Mouse (Mus musculus) testis, adult 2 months (tissue): ENCODE results near the gene Cacna1b.

Experiments used
- CTCF ChIP-seq: fragments of 200-500 bp; IDR thresholded peaks from 2 replicates; pipeline ENCODE4 v1.5.1; 2012; ENCODE audit warnings: low read depth, mild to moderate bottlenecking, inconsistent platforms, low read length, moderate library complexity; ENCODE audit not compliant: control insufficient read depth, insufficient read depth, insufficient replicate concordance
- POLR2A ChIP-seq: fragments of 200-500 bp; IDR thresholded peaks from 2 replicates; pipeline ENCODE4 v1.6.1; 2012; ENCODE audit warnings: low read depth, mild to moderate bottlenecking, inconsistent platforms, low read length, moderate library complexity; ENCODE audit not compliant: control insufficient read depth

DNA sequence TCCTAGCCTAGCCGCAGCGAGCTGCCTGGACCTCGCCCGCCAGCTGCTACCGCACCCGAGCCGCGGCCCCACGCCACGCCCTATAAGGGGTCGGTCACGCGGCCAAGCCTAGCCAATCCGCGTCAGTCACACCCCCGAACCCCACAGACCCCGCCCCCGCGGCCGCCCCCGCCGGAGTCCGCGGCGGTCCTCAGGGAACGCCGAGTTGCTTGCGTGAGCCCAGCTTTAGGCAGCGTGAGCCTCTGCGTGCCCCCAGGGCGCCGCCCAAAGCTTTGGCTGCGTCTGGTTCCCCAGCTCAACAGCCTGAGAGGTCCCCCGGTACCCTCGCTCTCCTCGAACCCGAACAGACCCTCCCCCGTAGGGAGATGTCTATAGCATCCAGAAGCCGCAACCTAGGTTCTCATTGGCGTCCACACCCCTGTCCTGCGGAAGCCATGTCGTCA is at the start of gene Cacna1b:
- TF ChIP-seq CTCF: no peak
- no peak for TF ChIP-seq POLR2A
